Mouse (Mus musculus): Measurements from ENCODE around the gene Gpr68.

Gene Gpr68

GRCm38 (mm10) chr12:100841211-100841792, 66.7 kb downstream of the Gpr68 start:
- peak; percentile 88 for DNase-seq (ENCODE audit: low read depth, low spot score)
- Histone ChIP-seq H3K36me3 (ENCODE audit: control insufficient read depth, insufficient read depth, low read length, poor library complexity, severe bottlenecking) (no peaks in the 10 kb centered on the region), H3K27me3 (ENCODE audit: control insufficient read depth, insufficient read depth, low read length, poor library complexity, severe bottlenecking) (no peaks in the 10 kb centered on the region)

- DNase-seq (ENCODE audit: low read depth, low spot score), result peak; percentile 15
- H3K27me3 ChIP-seq (ENCODE audit: control insufficient read depth, insufficient read depth, low read length, poor library complexity, severe bottlenecking), result no peaks in the 10 kb centered on the region
- H3K36me3 ChIP-seq (ENCODE audit: control insufficient read depth, insufficient read depth, low read length, poor library complexity, severe bottlenecking), result no peaks in the 10 kb centered on the region
These were observed 68.1 kb downstream of the Gpr68 start for GRCm38 (mm10) chr12:100839926-100840325.

- H3K36me3 ChIP-seq (ENCODE audit: control insufficient read depth, insufficient read depth, low read length, poor library complexity, severe bottlenecking), result no peaks in the 10 kb centered on the region
- peak; percentile 77 for DNase-seq (ENCODE audit: low read depth, low spot score)
- no peaks in the 10 kb centered on the region for H3K27me3 ChIP-seq (ENCODE audit: control insufficient read depth, insufficient read depth, low read length, poor library complexity, severe bottlenecking)
These were observed 68.9 kb downstream of the Gpr68 start for GRCm38 (mm10) chr12:100839079-100839600.

DNA sequence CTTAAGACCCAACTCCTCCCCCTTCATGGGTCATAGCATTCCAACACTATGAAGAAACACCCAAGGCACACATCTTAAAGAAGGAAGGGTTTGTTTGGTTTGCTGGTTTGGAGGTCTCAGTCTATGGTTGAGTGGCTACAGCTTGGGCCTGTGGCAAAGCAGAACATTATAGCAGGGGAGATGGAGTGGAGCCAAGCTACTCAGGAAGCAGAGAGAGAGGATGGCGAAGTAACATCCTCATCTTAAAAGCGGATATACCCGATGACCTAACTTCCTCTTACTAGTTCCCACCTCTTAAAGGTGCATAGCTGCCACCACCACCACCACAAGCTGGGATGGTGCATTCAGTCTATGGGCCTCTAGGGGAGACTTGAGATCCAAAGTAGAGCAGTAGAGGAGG, 70.8 kb downstream of the Gpr68 start:
- Histone ChIP-seq H3K36me3 (ENCODE audit: control insufficient read depth, insufficient read depth, low read length, poor library complexity, severe bottlenecking) (no peaks in the 10 kb centered on the region), H3K27me3 (ENCODE audit: control insufficient read depth, insufficient read depth, low read length, poor library complexity, severe bottlenecking) (no peaks in the 10 kb centered on the region)
- DNase-seq (ENCODE audit: low read depth, low spot score), result peak; percentile 83

DNA sequence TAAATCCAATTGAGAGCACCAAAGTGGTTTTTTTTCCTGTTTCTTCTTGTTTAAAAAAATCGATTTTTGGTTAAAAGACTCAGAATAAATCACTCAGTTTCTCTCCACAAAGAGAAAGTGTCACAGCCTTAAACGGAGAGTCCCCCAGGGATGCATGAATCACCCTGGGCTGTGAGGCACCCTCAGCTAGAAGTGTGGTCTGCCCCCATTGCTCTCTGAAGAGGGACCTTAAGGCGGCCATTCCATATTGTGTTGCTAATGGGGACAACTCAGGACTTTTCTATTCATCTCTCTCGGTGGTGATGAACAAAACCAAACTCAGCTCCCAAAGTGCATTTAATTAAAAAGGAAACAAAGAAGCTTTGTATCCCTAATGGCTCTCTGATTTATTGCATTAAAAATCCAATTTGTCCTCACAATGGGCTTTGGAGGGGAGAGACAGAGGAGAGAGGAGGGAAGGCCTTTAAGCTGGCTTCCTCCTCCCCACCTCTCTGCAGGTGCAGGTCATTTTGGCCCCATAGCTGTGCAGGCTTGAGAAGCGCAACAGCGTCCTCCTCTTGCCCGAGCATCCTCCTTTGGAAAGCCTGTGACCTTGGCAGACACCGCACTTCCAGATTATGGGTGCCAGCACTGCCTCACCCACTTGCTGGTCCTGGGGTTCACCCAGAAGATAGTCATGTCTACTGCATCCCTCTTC, 76.2 kb downstream of the Gpr68 start:
- no peaks in the 10 kb centered on the region for H3K27me3 ChIP-seq (ENCODE audit: control insufficient read depth, insufficient read depth, low read length, poor library complexity, severe bottlenecking)
- H3K36me3 ChIP-seq (ENCODE audit: control insufficient read depth, insufficient read depth, low read length, poor library complexity, severe bottlenecking), result peaks cover 4% of the 10 kb centered on the region; the same call in 1 of the 2 replicates
- no peak for DNase-seq (ENCODE audit: low read depth, low spot score)

GRCm38 (mm10) chr12:100831021-100831420, 77.0 kb downstream of the Gpr68 start:
- no peak for DNase-seq (ENCODE audit: low read depth, low spot score)
- Histone ChIP-seq H3K36me3 (ENCODE audit: control insufficient read depth, insufficient read depth, low read length, poor library complexity, severe bottlenecking) (peaks cover 4% of the 10 kb centered on the region; the same call in 1 of the 2 replicates), H3K27me3 (ENCODE audit: control insufficient read depth, insufficient read depth, low read length, poor library complexity, severe bottlenecking) (no peaks in the 10 kb centered on the region)
